Comparison of ENCODE assay signal across 15 mouse cellular contexts in genomic region chr7:73624992-73625391, GRCm38 (mm10).
"Had no signal": no experiment of that assay in that cellular context is flagged by ENCODE, and none has a peak within 500 bp of the region (broad histone marks: within the 10 kb centered on the region; RNA-seq: fewer than 3 reads in every experiment).

No protein-coding gene starts in this region.

- H3K9ac ChIP-seq: liver, postnatal 0 days; lung, embryonic 15.5 days; midbrain, embryonic 13.5 days; midbrain, embryonic 15.5 days; neural tube, embryonic 12.5 days; stomach, embryonic 15.5 days had no signal

- DNase-seq: liver, postnatal 0 days; lung, adult 2 months; lung, postnatal 36 days; right cerebral cortex, postnatal 14 days; thymus, adult 2 months; thymus, postnatal 25 days; thymus, postnatal 4 days had no signal

- H3K4me2 ChIP-seq: lung, embryonic 15.5 days; midbrain, embryonic 11.5 days; midbrain, embryonic 13.5 days; midbrain, embryonic 15.5 days; neural tube, embryonic 12.5 days; stomach, embryonic 15.5 days had no signal

- H3K27me3 ChIP-seq: lung, embryonic 15.5 days; megakaryocyte, embryonic 14.5 days; midbrain, embryonic 15.5 days; stomach, embryonic 15.5 days had no signal

- H3K9me3 ChIP-seq: lung, embryonic 15.5 days; megakaryocyte, embryonic 14.5 days; midbrain, embryonic 13.5 days; midbrain, embryonic 15.5 days; neural tube, embryonic 12.5 days; stomach, embryonic 15.5 days had no signal

- H3K36me3 ChIP-seq: lung, embryonic 15.5 days; midbrain, embryonic 13.5 days; midbrain, embryonic 15.5 days; neural tube, embryonic 12.5 days; stomach, embryonic 15.5 days had no signal

- H3K4me3 ChIP-seq: lung, embryonic 15.5 days; megakaryocyte, embryonic 14.5 days; midbrain, embryonic 13.5 days; midbrain, embryonic 15.5 days; neural tube, embryonic 12.5 days; stomach, embryonic 15.5 days had no signal

- H3K4me1 ChIP-seq: midbrain, embryonic 15.5 days; neural tube, embryonic 12.5 days had no signal

- H3K27ac ChIP-seq: macrophage; midbrain, embryonic 13.5 days; midbrain, embryonic 15.5 days; neural tube, embryonic 12.5 days; stomach, embryonic 15.5 days had no signal

- ATAC-seq: liver, postnatal 0 days; midbrain, embryonic 13.5 days; midbrain, embryonic 15.5 days had no signal
